Mouse (Mus musculus): ENCODE results near the gene Taf1a.

- TF ChIP-seq TAL1 (IDR thresholded peaks at IDR 0.05; ENCODE audit: low read length) (no peak), GATA1 (IDR thresholded peaks at IDR 0.05; ENCODE audit: low read length) (no peak)
Measured at GRCm38 (mm10) chr1:183362301-183362700, 26.5 kb upstream of the Taf1a start.
